Mouse (Mus musculus) spleen, postnatal 10 days (tissue): ENCODE results near the gene Gm20708.
A peak's percentile ranks its signal among the peaks of the same experiment; 100 is the strongest.
"Not testable (repeated sequence)": the region's sequence is repeated elsewhere in the genome, so short reads cannot be mapped to it uniquely, and the experiment has no call there.

Experiments used
- DNase-seq, 2 experiments: peaks; one replicate each; pipeline ENCODE4 v3.0.0; 2021 to 2022; ENCODE audit warnings: low spot score in 2 of 2

Gm20708 gene

GRCm38 (mm10) chr11:117810401-117811046, 1.1 kb downstream of the Gm20708 start:
- peak; percentile 79 to 91 for DNase-seq

DNA sequence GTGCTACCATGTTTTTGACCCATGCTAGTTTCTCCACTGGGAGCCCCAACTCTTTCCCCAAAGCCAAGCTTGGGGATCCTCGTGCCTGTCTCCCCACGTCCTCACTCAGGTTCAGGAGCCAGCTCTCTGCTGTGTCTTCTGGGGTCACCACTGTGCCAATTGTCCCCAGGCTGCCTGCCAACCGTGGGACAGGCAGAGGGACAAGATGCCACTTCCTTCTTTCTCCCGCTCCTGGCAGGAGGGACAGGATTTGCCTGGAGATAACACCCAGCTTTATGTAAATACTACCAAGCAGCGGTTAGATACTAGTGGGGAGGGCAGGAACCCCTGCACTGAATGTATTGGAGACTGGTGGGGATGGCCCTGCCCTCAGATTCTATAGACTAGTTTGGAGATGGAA, 4.4 kb downstream of the Gm20708 start:
- no peak for DNase-seq

- no peak for DNase-seq
Observed at GRCm38 (mm10) chr11:117814704-117815366, 5.4 kb downstream of the Gm20708 start.

- not testable (repeated sequence) for DNase-seq
Observed at GRCm38 (mm10) chr11:117815850-117816249, 6.4 kb downstream of the Gm20708 start.

GRCm38 (mm10) chr11:117816389-117816996, 7.0 kb downstream of the Gm20708 start:
- DNase-seq: no peak

DNA sequence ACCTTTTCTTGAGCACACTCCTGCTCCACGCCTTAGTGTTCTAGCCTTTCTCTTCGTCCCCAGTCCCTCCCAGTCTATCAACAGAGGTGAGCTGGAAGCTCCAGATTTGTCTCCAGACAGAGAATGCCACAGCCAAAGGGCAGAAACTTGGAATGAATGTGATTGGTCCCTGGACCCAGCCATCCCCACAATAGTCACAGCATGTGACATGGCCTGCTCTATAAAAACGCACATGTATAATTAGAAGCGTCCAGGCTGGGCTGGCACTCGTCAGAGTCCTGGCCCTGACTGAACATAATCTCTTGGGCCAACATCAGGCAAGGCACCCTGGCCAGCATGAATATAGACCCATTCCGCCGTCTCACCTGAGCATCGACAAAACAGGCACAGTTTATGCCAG, 9.6 kb downstream of the Gm20708 start:
- DNase-seq: no peak

GRCm38 (mm10) chr11:117820173-117820572, 10.7 kb downstream of the Gm20708 start:
- DNase-seq: no peak

DNA sequence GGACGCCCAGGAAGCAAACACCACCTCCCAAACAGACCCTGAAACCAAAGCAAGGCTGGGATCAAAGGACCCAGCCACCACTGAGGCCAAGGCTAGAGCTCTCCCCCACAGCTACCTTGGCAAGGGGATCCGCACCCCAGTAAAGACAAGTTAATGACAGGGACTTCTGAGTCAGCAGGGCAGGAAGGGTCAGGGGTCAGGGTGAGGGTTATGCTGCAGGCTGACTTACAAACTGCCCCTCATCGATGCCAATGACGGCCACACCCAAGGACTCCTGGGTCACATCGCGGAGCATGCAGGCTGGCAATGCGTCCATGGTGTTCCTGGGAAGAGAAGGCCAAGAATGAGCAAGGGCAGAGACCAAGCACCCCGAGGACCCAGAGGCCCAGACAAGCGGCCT, 12.4 kb downstream of the Gm20708 start:
- DNase-seq: no peak

GRCm38 (mm10) chr11:117822728-117823241, 13.3 kb downstream of the Gm20708 start:
- no peak for DNase-seq

DNA sequence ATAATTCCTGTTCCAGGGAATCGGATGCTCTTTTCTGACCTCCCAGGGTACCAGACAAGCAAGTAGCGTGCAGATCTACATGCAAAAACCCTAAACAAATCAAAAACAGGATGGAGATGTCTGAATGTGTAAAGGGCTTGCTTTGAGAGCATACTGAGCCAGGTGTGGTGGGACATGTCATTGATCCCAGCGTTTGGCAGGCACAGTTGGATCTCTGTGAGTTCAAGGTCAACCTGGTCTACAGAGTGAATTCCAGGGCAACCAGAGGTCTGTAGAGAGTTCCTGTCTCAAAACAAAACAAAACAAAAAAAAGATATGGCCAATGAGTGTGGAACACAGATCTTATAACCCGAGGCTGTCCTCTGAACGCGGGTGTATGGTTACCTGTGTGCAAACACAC, 13.9 kb downstream of the Gm20708 start:
- no peak for DNase-seq

- DNase-seq: peak; percentile 81 to 89
Observed at GRCm38 (mm10) chr11:117824060-117824969, 14.8 kb downstream of the Gm20708 start.

GRCm38 (mm10) chr11:117825333-117826101, 16.0 kb downstream of the Gm20708 start, which contains the start of the genes Afmid and Tk1:
Gene Afmid, plus strand, starts transcription at chr11:117825924.
Gene Tk1, minus strand, starts transcription at chr11:117826092.
- DNase-seq: peak; percentile 72 to 84

DNA sequence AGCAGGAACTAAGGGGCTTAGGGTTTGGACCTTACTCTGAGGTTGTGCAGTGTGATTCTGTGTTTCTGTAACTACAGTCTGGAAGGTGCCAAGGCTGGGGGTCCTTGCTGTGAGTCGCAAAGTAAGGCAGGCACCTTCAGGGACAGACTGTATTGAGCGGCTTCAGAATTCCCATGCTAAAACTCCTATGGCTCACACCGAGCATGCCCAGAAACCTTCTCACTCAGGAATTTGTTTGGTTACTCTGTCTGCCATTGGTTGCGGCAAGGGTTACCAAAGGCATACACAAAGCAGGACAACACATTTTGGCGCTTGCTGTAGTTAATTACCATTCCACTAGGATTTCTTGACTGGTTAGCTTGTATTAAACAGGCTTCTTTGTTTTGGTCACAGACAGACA, 16.7 kb downstream of the Gm20708 start:
- no peak for DNase-seq

DNA sequence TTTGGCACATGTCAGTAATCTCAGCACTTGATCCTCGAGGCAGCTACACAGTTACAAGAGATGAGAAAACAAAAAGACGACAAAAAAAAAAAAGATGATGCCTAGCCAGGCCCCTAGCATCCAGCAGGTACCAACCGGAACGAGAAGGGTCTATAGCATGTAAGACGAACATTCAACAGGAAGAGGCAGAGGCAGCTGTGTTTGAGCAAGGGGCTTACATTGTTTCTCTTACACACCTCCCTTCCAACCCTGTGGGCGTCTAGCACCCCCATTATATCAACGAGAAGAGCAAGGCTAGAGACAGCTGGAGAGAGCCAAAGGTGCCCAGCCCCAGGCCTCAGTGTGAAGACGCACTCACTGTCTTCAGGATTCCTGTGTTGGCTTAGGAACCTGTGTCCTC, 17.4 kb downstream of the Gm20708 start:
- DNase-seq: peak in 1 of 2 experiments; percentile 49

DNA sequence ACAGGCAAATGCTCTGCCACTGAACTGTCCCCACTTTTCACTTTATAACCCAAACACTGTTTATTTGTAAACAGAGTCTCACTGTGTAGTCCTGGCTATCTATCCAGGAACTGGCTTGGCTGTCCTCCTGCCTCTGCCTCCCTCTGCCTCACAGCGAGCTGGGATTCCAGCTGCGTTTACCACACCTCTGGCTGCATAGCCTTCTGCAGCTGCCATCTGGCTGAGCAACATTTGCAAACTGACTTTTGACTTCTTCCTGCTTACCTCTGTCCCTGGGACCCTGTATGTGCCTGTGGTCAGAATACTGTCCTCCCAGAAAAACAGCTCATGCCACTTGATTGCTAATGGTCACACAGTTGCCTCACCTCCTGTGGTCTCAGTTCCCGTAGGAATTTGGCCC, 17.9 kb downstream of the Gm20708 start:
- DNase-seq: peak in 1 of 2 experiments; percentile 33

- DNase-seq: peak; percentile 80 to 91
Observed at GRCm38 (mm10) chr11:117828149-117828887, 18.9 kb downstream of the Gm20708 start.

- DNase-seq: peak; percentile 59 to 67
Observed at GRCm38 (mm10) chr11:117828888-117829604, 19.6 kb downstream of the Gm20708 start.

DNA sequence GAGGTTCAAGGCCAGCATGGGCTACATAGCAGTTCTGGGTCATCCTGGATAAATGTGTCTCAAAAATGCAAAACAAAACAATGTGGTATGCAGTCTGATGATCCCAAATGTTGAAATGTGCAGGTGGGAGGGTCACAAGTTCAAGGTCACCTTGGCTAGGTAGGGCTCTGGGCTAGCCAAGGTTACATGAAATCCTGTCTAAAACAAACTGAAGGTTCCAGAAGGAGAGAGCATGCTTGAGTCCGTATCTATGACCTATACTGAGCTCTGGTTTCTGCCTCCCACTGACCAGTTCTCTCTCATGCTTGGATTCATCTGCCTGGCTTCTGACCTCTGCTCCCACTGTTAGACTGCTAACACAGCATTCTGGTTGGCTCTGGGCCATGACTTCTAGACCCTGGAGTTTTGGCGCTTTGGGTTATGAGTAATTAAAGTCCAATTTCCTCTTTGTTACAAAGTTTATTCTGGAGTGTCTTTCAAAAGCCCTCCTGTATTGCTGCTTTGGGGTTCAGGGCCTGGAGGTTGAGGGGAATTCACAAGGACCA, 20.3 kb downstream of the Gm20708 start:
- peak in 1 of 2 experiments; percentile 59 for DNase-seq

DNA sequence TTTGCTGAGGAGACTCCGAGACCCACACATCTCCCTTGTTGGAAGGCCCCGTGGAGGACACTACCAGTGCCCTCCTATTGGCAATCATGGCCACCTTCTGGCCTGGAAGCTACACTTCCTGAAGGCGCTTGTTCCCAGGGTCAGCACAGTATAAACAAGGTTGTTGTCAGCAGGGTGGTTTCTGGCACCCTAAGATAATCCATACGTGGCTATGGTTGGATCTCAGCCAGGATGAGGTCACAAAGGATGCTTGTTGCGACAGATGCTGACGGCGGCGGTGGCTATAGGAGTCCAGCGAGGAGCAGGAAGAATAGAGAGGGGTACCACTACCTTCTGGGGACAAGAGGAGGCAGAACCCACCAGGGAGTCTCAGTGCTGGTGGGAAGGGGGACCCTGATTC, 20.9 kb downstream of the Gm20708 start:
- peak; percentile 69 to 84 for DNase-seq
